Mouse (Mus musculus): Measurements from ENCODE around the gene Fbll1. TPM values are rescaled to one million over a fixed set of nuclear protein-coding genes. Genes with fewer than 3 reads are reported as not detected.
"Not testable (repeated sequence)": the region's sequence is repeated elsewhere in the genome, so short reads cannot be mapped to it uniquely, and the experiment has no call there.

Fbll1 gene
- not detected in 2 replicates for polyA plus RNA-seq (2012; ENCODE audit: insufficient read depth, insufficient read length, missing spikeins)

- no peak within 1 kb of the TSS for H3K27ac ChIP-seq (ENCODE audit: insufficient read depth, low read depth, low read length)
These were observed at the start of gene Fbll1 for GRCm38 (mm10) chr11:35798874-35799273. Gene Fbll1 (minus strand): TSS chr11:35798884.

GRCm38 (mm10) chr11:35844299-35844698, 45.6 kb upstream of the Fbll1 start:
- no peak for TF ChIP-seq POLR2A (IDR thresholded peaks at IDR 0.05; ENCODE audit: borderline replicate concordance, low read depth, low read length)
- no peak for TF ChIP-seq CTCF (IDR thresholded peaks at IDR 0.05; ENCODE audit: low read depth, low read length)
- no peak overlapping the region for H3K27ac ChIP-seq (ENCODE audit: insufficient read depth, low read depth, low read length)

More at GRCm38 (mm10) chr11:35798874-35799273, at the start of gene Fbll1:
- Histone ChIP-seq H3K4me3 (ENCODE audit: insufficient read depth, low read length) (peak within 1 kb of the TSS; percentile 18; the same call in 1 of the 2 replicates), H3K4me1 (ENCODE audit: control insufficient read depth, insufficient read depth, low read length) (0 out of 2 replicates have a peak, but pooled peaks cover 2% of the 10 kb centered on the region)
- no peak for TF ChIP-seq CTCF (IDR thresholded peaks at IDR 0.05; ENCODE audit: low read depth, low read length)
- no peak for TF ChIP-seq POLR2A (IDR thresholded peaks at IDR 0.05; ENCODE audit: borderline replicate concordance, low read depth, low read length)

DNA sequence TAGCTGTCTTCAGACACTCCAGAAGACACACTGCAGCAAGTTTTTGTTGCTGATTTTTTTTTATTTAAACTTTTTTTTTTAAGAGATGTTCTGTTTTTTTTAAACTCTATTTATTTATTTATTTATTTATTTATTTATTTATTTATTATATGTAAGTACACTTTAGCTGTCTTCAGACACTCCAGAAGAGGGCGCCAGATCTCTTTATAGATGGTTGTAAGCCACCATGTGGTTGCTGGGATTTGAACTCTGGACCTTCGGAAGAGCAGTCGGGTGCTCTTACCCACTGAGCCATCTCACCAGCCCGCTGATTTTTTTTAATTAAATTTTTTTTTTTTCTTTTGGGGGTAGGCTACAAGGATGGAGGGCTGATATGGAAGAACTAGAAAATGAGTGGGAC, 43.9 kb upstream of the Fbll1 start:
- not testable (repeated sequence) for H3K27ac ChIP-seq (ENCODE audit: insufficient read depth, low read depth, low read length); H3K4me3 ChIP-seq (ENCODE audit: insufficient read depth, low read length)
- H3K4me1 ChIP-seq (ENCODE audit: control insufficient read depth, insufficient read depth, low read length), result peaks cover 20% of the 10 kb centered on the region

More at GRCm38 (mm10) chr11:35844299-35844698, 45.6 kb upstream of the Fbll1 start:
- Histone ChIP-seq H3K4me1 (ENCODE audit: control insufficient read depth, insufficient read depth, low read length) (peaks cover 11% of the 10 kb centered on the region), H3K4me3 (ENCODE audit: insufficient read depth, low read length) (no peak overlapping the region)

DNA sequence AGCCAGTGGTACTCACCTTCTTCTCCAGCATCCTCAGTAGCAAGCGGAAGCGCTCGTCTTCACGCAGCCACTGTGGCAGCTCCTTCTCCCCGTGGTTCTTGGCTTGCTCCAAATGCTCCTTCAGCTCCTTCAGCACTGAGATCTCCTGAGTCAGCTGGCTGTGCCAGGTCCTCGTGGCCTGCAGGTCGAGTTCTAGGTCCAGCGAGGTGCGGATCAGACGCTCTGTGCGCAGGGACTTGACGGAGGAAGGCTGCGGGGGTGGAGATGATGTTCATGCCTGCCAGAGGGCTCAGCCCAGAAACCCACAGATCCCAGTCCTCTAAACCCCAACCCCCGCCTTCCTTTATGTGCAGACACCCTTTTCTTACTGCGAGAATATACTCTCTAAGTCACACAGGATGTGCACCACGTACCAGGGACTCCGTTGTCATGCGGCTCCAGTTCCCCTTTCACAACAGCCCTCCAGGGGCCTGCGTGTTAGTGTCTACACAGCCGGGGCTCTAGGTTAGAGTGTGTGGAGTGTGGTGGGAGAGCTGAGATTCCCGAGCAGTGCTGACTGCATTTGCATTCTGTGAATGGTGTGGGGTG, 43.1 kb upstream of the Fbll1 start:
- peak overlapping the region; percentile 37; the same call in 1 of the 2 replicates for H3K27ac ChIP-seq (ENCODE audit: insufficient read depth, low read depth, low read length)
- TF ChIP-seq CTCF (IDR thresholded peaks at IDR 0.05; ENCODE audit: low read depth, low read length) (no peak), POLR2A (IDR thresholded peaks at IDR 0.05; ENCODE audit: borderline replicate concordance, low read depth, low read length) (no peak)
- peaks cover 20% of the 10 kb centered on the region for H3K4me1 ChIP-seq (ENCODE audit: control insufficient read depth, insufficient read depth, low read length)
- H3K4me3 ChIP-seq (ENCODE audit: insufficient read depth, low read length), result no peak overlapping the region

- not testable (repeated sequence) for H3K27ac ChIP-seq (ENCODE audit: insufficient read depth, low read depth, low read length)
- peaks cover 20% of the 10 kb centered on the region for H3K4me1 ChIP-seq (ENCODE audit: control insufficient read depth, insufficient read depth, low read length)
These were observed 42.1 kb upstream of the Fbll1 start for GRCm38 (mm10) chr11:35840806-35841205.

GRCm38 (mm10) chr11:35840282-35840681, 41.6 kb upstream of the Fbll1 start:
- peak; percentile 62 for TF ChIP-seq CTCF (IDR thresholded peaks at IDR 0.05; ENCODE audit: low read depth, low read length)
- TF ChIP-seq POLR2A (IDR thresholded peaks at IDR 0.05; ENCODE audit: borderline replicate concordance, low read depth, low read length), result no peak

More at GRCm38 (mm10) chr11:35840806-35841205, 42.1 kb upstream of the Fbll1 start:
- not testable (repeated sequence) for H3K4me3 ChIP-seq (ENCODE audit: insufficient read depth, low read length)

GRCm38 (mm10) chr11:35838345-35839338, 40.0 kb upstream of the Fbll1 start:
- TF ChIP-seq POLR2A (IDR thresholded peaks at IDR 0.05; ENCODE audit: borderline replicate concordance, low read depth, low read length), result 0 out of 2 replicates have a peak, but pooled peaks have one; percentile 36
- TF ChIP-seq CTCF (IDR thresholded peaks at IDR 0.05; ENCODE audit: low read depth, low read length), result no peak
- H3K27ac ChIP-seq (ENCODE audit: insufficient read depth, low read depth, low read length), result peak overlapping the region; percentile 75
- peak overlapping the region; percentile 60 for H3K4me3 ChIP-seq (ENCODE audit: insufficient read depth, low read length)
- peaks cover 18% of the 10 kb centered on the region for H3K4me1 ChIP-seq (ENCODE audit: control insufficient read depth, insufficient read depth, low read length)

More at GRCm38 (mm10) chr11:35840282-35840681, 41.6 kb upstream of the Fbll1 start:
- H3K4me1 ChIP-seq (ENCODE audit: control insufficient read depth, insufficient read depth, low read length), result peaks cover 20% of the 10 kb centered on the region
- no peak overlapping the region for H3K4me3 ChIP-seq (ENCODE audit: insufficient read depth, low read length)
- no peak overlapping the region for H3K27ac ChIP-seq (ENCODE audit: insufficient read depth, low read depth, low read length)

GRCm38 (mm10) chr11:35837156-35838126, 38.8 kb upstream of the Fbll1 start:
- TF ChIP-seq POLR2A (IDR thresholded peaks at IDR 0.05; ENCODE audit: borderline replicate concordance, low read depth, low read length), result no peak
- TF ChIP-seq CTCF (IDR thresholded peaks at IDR 0.05; ENCODE audit: low read depth, low read length), result no peak
- Histone ChIP-seq H3K4me1 (ENCODE audit: control insufficient read depth, insufficient read depth, low read length) (peaks cover 19% of the 10 kb centered on the region), H3K27ac (ENCODE audit: insufficient read depth, low read depth, low read length) (peak overlapping the region; percentile 28), H3K4me3 (ENCODE audit: insufficient read depth, low read length) (peak overlapping the region; percentile 60)

Measured in bone marrow macrophage, adult 2 months (primary cell).